Mouse (Mus musculus) kidney, adult 2 months (tissue): Measurements from ENCODE around the gene Tepp.
A peak's percentile ranks its signal among the peaks of the same experiment; 100 is the strongest.

Experiments used
- CTCF ChIP-seq: fragments of 200-500 bp; conservative IDR thresholded peaks from 2 replicates; pipeline ENCODE4 v1.5.1; 2011; ENCODE audit warnings: low read depth, mild to moderate bottlenecking, control low read depth, low read length, moderate library complexity, mixed read lengths; ENCODE audit not compliant: insufficient read depth, insufficient read length
- POLR2A ChIP-seq: fragments of 200-500 bp; IDR thresholded peaks from one replicate; pipeline ENCODE4 v1.6.1; 2011; ENCODE audit warnings: low read depth, low read length, control low read depth

DNA sequence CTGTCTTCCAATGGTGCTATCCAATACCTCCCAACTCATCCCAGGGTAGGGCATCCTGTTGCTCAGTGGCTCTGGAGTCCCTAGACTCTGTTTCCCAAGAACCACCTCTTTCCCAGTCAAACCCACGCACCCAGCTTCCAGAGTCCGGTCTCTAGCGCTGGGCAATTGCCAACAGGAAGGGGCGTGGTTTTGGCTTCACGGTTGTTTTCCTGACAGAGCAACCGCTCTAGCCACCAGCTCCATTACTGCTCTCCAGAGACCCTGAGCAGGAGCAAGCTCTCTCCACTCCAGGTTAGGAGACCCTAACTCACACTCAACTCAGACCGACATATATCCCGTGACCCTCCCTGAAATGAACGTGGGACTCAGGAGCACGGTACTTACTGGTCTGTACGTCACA, 17.2 kb upstream of the Tepp start:
- no peak for TF ChIP-seq CTCF
- peak; percentile 34 for TF ChIP-seq POLR2A
